Mouse (Mus musculus): ENCODE data around the gene Oaz2.
"Not testable (repeated sequence)": the region's sequence is repeated elsewhere in the genome, so short reads cannot be mapped to it uniquely, and the experiment has no call there.

Oaz2 gene

GRCm38 (mm10) chr9:65653741-65654140 lies 14.1 kb upstream of the Oaz2 start:
- DNase-seq, result no peak

GRCm38 (mm10) chr9:65654700-65655237 lies 13.0 kb upstream of the Oaz2 start:
- DNase-seq, result no peak

GRCm38 (mm10) chr9:65655540-65655939 lies 12.3 kb upstream of the Oaz2 start:
- no peak for DNase-seq

GRCm38 (mm10) chr9:65657218-65657617 lies 10.6 kb upstream of the Oaz2 start:
- DNase-seq, result no peak

GRCm38 (mm10) chr9:65661029-65661428 lies 6.8 kb upstream of the Oaz2 start:
- no peak for DNase-seq

- DNase-seq, result no peak
These were observed 6.3 kb upstream of the Oaz2 start for GRCm38 (mm10) chr9:65661493-65661892.

GRCm38 (mm10) chr9:65664163-65664562 lies 3.6 kb upstream of the Oaz2 start:
- DNase-seq, result peak; percentile 40

- peak; percentile 29 for DNase-seq
These were observed 1.8 kb upstream of the Oaz2 start for GRCm38 (mm10) chr9:65666042-65666441.

GRCm38 (mm10) chr9:65671431-65671931 lies 3.7 kb downstream of the Oaz2 start:
- no peak for DNase-seq

- DNase-seq, result no peak
These were observed 5.2 kb downstream of the Oaz2 start for GRCm38 (mm10) chr9:65672996-65673395.

- no peak for DNase-seq
These were observed 7.9 kb downstream of the Oaz2 start for GRCm38 (mm10) chr9:65675461-65676357.

GRCm38 (mm10) chr9:65676358-65677118 lies 8.7 kb downstream of the Oaz2 start:
- DNase-seq, result peak; percentile 95

- DNase-seq, result no peak
These were observed 9.3 kb downstream of the Oaz2 start for GRCm38 (mm10) chr9:65677119-65677462.

GRCm38 (mm10) chr9:65679181-65679761 lies 11.5 kb downstream of the Oaz2 start:
- no peak for DNase-seq

- no peak for DNase-seq
These were observed 13.3 kb downstream of the Oaz2 start for GRCm38 (mm10) chr9:65680938-65681633.

- no peak for DNase-seq
These were observed 13.8 kb downstream of the Oaz2 start for GRCm38 (mm10) chr9:65681634-65681940.

- no peak for DNase-seq
These were observed 14.4 kb downstream of the Oaz2 start for GRCm38 (mm10) chr9:65682183-65682582.

GRCm38 (mm10) chr9:65682994-65683393 lies 15.2 kb downstream of the Oaz2 start:
- DNase-seq, result no peak

GRCm38 (mm10) chr9:65684704-65685103 lies 16.9 kb downstream of the Oaz2 start:
- DNase-seq, result no peak

GRCm38 (mm10) chr9:65689869-65690268 lies 22.1 kb downstream of the Oaz2 start:
- not testable (repeated sequence) for DNase-seq

GRCm38 (mm10) chr9:65692466-65692865 lies 24.7 kb downstream of the Oaz2 start:
- DNase-seq, result no peak

GRCm38 (mm10) chr9:65692959-65693603 lies 25.3 kb downstream of the Oaz2 start:
- DNase-seq, result no peak
